Mouse (Mus musculus) liver, postnatal 0 days (tissue): ENCODE data around the gene Osbpl2. TPM values are rescaled to one million over a fixed set of nuclear protein-coding genes. Genes with fewer than 3 reads are reported as not detected.
"Not testable (repeated sequence)": the region's sequence is repeated elsewhere in the genome, so short reads cannot be mapped to it uniquely, and the experiment has no call there.

Experiments
- ATAC-seq: fragments of 200-750 bp; cut with Nextera tagmentation; 2 replicates; pipeline ENCODE4 v1.8.0; 2017; ENCODE audit warnings: mild to moderate bottlenecking, moderate library complexity
- DNase-seq: peaks from one replicate; pipeline ENCODE4 v3.0.0-alpha.2; 2016
- H3K27ac ChIP-seq: fragments of 300-500 bp; sonication (generic); 2 replicates; pipeline ENCODE4 v1.5.1; 2014; ENCODE audit warnings: antibody characterized with exemption, moderate library complexity, mild to moderate bottlenecking, low read depth
- H3K27me3 ChIP-seq: fragments of 300-500 bp; sonication (generic); 2 replicates; pipeline ENCODE4 v1.6.1; 2014; ENCODE audit warnings: low read length, control low read depth, mixed read lengths; ENCODE audit not compliant: insufficient read depth
- H3K36me3 ChIP-seq: fragments of 300-500 bp; sonication (generic); replicated peaks from 2 replicates; pipeline ENCODE4 v1.6.1; 2014; ENCODE audit warnings: mild to moderate bottlenecking, control low read depth, low read length, moderate library complexity, mixed read lengths; ENCODE audit not compliant: insufficient read depth
- H3K4me1 ChIP-seq: fragments of 300-500 bp; sonication (generic); 2 replicates; pipeline ENCODE4 v1.6.1; 2014; ENCODE audit warnings: antibody characterized with exemption, mild to moderate bottlenecking, control low read depth; ENCODE audit not compliant: insufficient read depth
- H3K4me2 ChIP-seq: fragments of 300-500 bp; sonication (generic); 2 replicates; pipeline ENCODE4 v1.6.1; 2014; ENCODE audit warnings: low read depth, mild to moderate bottlenecking, low read length, moderate library complexity, mixed read lengths
- H3K4me3 ChIP-seq: fragments of 300-500 bp; sonication (generic); 2 replicates; pipeline ENCODE4 v1.5.1; 2014; ENCODE audit warnings: low read depth, low read length
- H3K9ac ChIP-seq: fragments of 300-500 bp; sonication (generic); replicated peaks from 2 replicates; pipeline ENCODE4 v1.6.1; 2014; ENCODE audit warnings: mild to moderate bottlenecking, moderate library complexity
- H3K9me3 ChIP-seq: fragments of 300-500 bp; sonication (generic); 2 replicates; pipeline ENCODE4 v1.6.1; 2016; ENCODE audit warnings: mild to moderate bottlenecking, control low read depth, low read length, mixed read lengths
- CTCF ChIP-seq: sonication (generic); IDR thresholded peaks from 2 replicates; pipeline ENCODE4 v1.5.1; 2016; ENCODE audit warnings: antibody characterized with exemption, low read depth
- EP300 ChIP-seq: IDR thresholded peaks from 2 replicates; pipeline ENCODE4 v1.6.1; 2016; ENCODE audit warnings: antibody characterized with exemption, low read depth, mild to moderate bottlenecking
- WGBS: fragments of 180-500 bp; shearing (Covaris S2); extraction: QIAGEN DNeasy Blood & Tissue Kit; methylation state at CpG from one replicate; pipeline ENCODE4 v1.1.7; 2014; ENCODE audit not compliant: insufficient replicate concordance; 5-methylcytosine and 5-hydroxymethylcytosine counted together
- polyA plus RNA-seq: library from polyadenylated mRNA; unstranded; fragments of >200 nt; fragmentation: Nextera tagmentation; extraction: Ambion mirVana; gene quantifications from 2 replicates; pipeline ENCODE4 v1.2.1, GENCODE M21; 2015

Osbpl2 gene
- polyA plus RNA-seq, 1 experiment from 2014 or later: 10.5 TPM

GRCm38 (mm10) chr2:180173163-180173562 is 54.1 kb downstream of the Osbpl2 start:
- no peak for ATAC-seq
- Histone ChIP-seq H3K4me3 (peak overlapping the region; percentile 77), H3K36me3 (peaks cover 39% of the 10 kb centered on the region), H3K27ac (no peak overlapping the region), H3K4me1 (peaks cover 22% of the 10 kb centered on the region), H3K9me3 (no peaks in the 10 kb centered on the region), H3K9ac (peak overlapping the region; percentile 84; the same call in 1 of the 2 replicates), H3K27me3 (no peaks in the 10 kb centered on the region), H3K4me2 (peak overlapping the region; percentile 83)
- TF ChIP-seq CTCF (peak; percentile 59), EP300 (no peak)
- 52% methylated on average over 4 of the region's 4 CpGs for WGBS
- no peak for DNase-seq

DNA sequence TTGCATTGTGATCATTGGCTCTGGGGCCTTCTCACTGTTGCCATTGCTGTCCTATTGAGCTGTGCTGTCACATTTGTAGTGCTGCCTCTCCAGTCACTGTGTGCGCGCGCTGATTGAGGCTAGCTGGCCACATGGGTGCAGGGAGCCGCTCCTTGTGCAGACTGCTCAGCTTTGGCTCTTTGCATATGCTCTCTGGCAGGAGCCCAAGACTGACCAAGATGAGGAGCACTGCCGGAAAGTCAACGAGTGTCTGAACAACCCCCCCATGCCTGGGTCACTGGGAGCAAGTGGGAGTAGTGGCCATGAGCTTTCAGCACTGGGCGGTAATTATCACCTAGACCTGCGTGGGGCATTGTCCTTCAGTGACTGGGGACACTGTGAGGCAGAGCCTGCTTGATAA is 54.6 kb downstream of the Osbpl2 start:
- H3K27ac ChIP-seq, H3K4me2 ChIP-seq, H3K27me3 ChIP-seq, ATAC-seq, DNase-seq, H3K9me3 ChIP-seq, H3K4me3 ChIP-seq: not testable (repeated sequence)
- peaks cover 42% of the 10 kb centered on the region for H3K36me3 ChIP-seq
- WGBS: 82% methylated on average over 8 of the region's 8 CpGs
- H3K4me1 ChIP-seq: peaks cover 22% of the 10 kb centered on the region
- 0 out of 2 replicates have a peak overlapping the region, but pooled peaks have one; percentile 27 for H3K9ac ChIP-seq

DNA sequence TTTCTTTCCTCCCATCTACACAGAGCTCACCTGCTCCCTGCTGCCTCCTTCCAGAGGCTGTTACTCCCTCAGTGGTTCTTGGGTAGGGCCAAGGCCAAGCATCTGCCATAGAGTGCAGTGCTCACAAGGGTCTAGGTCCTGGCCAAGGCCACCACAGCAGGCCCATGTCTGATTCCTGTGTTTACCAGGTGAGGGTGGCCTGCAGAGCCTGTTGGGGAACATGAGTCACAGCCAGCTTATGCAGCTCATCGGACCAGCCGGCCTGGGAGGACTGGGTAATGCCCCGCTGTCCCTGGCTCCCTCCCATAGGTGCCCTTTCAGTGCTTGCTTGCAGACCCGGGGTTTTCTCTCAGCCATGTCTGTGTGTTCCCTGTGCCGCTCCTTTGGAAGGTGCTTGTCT is 55.0 kb downstream of the Osbpl2 start:
- TF ChIP-seq CTCF (no peak), EP300 (no peak)
- Histone ChIP-seq H3K4me3 (no peak overlapping the region), H3K27me3 (no peaks in the 10 kb centered on the region), H3K4me2 (no peak overlapping the region), H3K36me3 (peaks cover 42% of the 10 kb centered on the region), H3K4me1 (peaks cover 22% of the 10 kb centered on the region), H3K9me3 (no peaks in the 10 kb centered on the region), H3K27ac (no peak overlapping the region), H3K9ac (no peak overlapping the region)
- ATAC-seq: no peak
- DNase-seq: no peak
- 94% methylated on average over 5 of the region's 5 CpGs for WGBS

- Histone ChIP-seq H3K36me3 (peaks cover 42% of the 10 kb centered on the region), H3K27ac (no peak overlapping the region), H3K9me3 (no peaks in the 10 kb centered on the region), H3K27me3 (no peaks in the 10 kb centered on the region), H3K4me3 (no peak overlapping the region), H3K4me1 (peaks cover 20% of the 10 kb centered on the region), H3K9ac (no peak overlapping the region), H3K4me2 (no peak overlapping the region)
- WGBS: 92% methylated on average over 7 of the region's 7 CpGs
- DNase-seq: no peak
- TF ChIP-seq EP300 (no peak), CTCF (no peak)
- ATAC-seq: no peak
Observed at GRCm38 (mm10) chr2:180175725-180176124, 56.6 kb downstream of the Osbpl2 start.

GRCm38 (mm10) chr2:180181542-180181941 is 62.4 kb downstream of the Osbpl2 start:
- DNase-seq (no peak), ATAC-seq (no peak)
- Histone ChIP-seq H3K9ac (no peak overlapping the region), H3K27me3 (no peaks in the 10 kb centered on the region), H3K27ac (no peak overlapping the region), H3K36me3 (peaks cover 11% of the 10 kb centered on the region), H3K4me1 (no peaks in the 10 kb centered on the region), H3K9me3 (no peaks in the 10 kb centered on the region), H3K4me3 (no peak overlapping the region), H3K4me2 (no peak overlapping the region)
- WGBS: 83% methylated on average over 9 of the region's 9 CpGs
- TF ChIP-seq CTCF: no peak
- no peak for TF ChIP-seq EP300

DNA sequence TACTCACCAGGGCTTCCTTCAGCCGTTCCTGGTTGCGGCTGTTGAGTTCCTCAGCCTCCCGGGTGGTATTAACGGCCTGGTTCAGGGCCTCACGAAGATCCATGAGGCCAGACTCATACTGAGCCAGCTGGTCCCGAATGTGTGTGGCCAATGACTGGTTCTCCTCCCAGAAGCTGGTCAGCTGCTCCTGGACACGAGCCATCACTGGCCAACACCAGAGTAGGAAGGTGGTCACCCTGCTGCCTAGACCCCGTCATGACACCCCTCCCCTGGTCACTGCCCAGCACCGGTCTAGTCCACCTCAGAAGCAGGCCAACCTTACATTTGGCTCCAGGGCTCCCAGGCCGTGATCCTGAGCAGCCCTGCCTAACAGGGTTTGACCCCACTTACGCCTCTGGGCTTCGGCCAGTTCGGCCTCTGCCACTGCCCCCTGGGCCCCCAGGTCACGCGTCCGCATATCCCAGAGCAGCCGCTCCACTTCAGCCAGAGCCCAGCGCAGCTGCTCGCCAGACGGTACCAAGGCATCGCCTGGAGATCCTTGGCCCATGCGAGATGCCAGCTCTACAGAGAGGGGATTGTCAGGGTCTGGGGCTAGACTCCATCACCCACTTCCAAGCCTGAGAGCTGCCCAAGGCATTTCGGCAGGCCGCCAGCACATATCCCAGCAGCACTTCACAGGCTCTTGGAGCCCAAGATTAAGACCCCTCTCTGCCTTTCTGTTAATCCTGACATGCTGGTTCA is 65.1 kb downstream of the Osbpl2 start:
- H3K36me3 ChIP-seq: no peaks in the 10 kb centered on the region
- 86% methylated on average over 21 of the region's 24 CpGs for WGBS

DNA sequence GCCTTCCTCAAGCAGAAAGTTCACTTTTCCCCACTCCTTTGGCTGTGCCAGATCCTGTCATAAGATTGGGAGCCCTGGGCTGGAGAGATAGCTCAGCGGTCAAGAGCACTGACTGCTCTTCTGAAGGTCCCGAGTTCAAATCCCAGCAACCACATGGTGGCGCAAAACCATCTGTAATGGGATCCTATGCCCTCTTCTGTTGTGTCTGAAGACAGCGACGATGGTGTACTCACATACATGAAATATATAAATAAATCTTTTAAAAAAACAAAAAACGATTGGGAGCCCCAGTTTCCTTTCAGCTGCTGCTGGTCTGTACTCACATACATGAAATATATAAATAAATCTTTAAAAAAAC is 65.6 kb downstream of the Osbpl2 start:
- no peaks in the 10 kb centered on the region for H3K4me1 ChIP-seq
- ATAC-seq (no peak), DNase-seq (no peak)
- TF ChIP-seq CTCF: peak; percentile 23
- TF ChIP-seq EP300: no peak
- no peaks in the 10 kb centered on the region for H3K36me3 ChIP-seq
- H3K27me3 ChIP-seq: no peaks in the 10 kb centered on the region
- H3K4me2 ChIP-seq: no peak overlapping the region
- no peaks in the 10 kb centered on the region for H3K9me3 ChIP-seq
- H3K9ac ChIP-seq: no peak overlapping the region
- H3K4me3 ChIP-seq: no peak overlapping the region
- 78% methylated on average over 6 of the region's 6 CpGs for WGBS
- H3K27ac ChIP-seq: no peak overlapping the region

More for the DNA sequence above, 65.1 kb downstream of the Osbpl2 start:
- no peak overlapping the region for H3K4me3 ChIP-seq
- no peaks in the 10 kb centered on the region for H3K4me1 ChIP-seq
- no peaks in the 10 kb centered on the region for H3K9me3 ChIP-seq
- no peak overlapping the region for H3K4me2 ChIP-seq
- H3K27me3 ChIP-seq: no peaks in the 10 kb centered on the region
- ATAC-seq (no peak), DNase-seq (no peak)
- TF ChIP-seq CTCF (no peak), EP300 (no peak)
- H3K27ac ChIP-seq: no peak overlapping the region
- H3K9ac ChIP-seq: no peak overlapping the region
